Mouse (Mus musculus) cerebellum, postnatal 36 days (tissue): Measurements from ENCODE around the gene Cep170.
"Not testable (repeated sequence)": the region's sequence is repeated elsewhere in the genome, so short reads cannot be mapped to it uniquely, and the experiment has no call there.

Source experiments
- DNase-seq, 2 experiments: peaks; one replicate each; pipeline ENCODE4 v3.0.0; 2021 to 2022; ENCODE audit warnings: mixed read lengths in 2 of 2

Cep170 gene

DNA sequence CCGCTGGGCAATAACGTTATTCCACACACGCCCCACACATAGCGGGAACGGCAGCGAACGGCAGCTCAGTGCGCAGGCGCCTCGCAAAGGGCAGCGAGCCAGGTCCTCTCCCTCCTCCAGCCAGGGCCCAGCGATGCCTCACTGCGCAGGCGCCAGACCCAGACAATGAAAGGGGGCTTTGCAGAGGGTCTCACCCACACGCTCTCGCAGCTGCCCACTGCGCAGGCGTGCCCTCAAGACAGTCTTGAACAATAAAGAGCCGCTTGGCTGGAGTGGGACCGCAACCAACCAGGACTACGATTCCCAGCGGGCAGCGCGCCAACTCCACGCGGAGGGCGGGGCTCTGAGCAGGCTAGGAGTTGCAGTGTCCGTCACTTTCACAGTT lies at the start of gene Cep170:
TSS of gene Cep170 (minus strand) at position 32 of the 385 bp plus-strand sequence.
- peak; percentile 98 to 99 for DNase-seq

DNA sequence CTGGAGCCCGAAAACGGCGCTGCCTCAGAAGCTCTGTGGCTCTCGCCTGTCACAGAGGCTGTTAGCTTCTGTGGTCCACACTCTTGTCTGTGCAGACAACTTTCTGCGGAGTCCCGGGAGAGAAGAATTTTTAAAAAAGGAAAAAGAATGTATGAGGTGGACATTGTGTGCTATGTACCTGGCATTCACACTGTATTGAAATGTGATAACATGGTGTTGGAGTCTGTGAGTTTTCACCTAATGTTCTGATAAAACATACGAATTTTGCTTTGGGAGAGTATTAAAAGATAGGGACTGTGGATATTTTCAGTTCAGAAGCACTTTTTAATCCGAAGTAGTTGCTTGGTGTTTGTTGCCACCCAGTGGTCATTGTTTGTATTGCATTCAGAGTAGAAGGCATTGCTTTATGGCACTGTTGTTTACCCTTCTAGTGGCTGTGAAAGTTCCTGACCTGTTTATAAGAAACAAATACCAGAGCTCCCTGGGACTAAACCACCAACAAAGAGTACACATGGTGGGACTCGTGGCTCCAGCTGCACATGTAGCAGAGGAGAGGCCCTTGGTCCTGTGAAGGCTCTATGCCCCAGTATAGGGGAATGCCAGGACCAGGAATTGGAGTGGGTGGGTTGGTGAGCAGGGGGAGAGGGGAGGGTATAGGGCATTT lies 48.2 kb upstream of the Cep170 start:
- DNase-seq: peak; percentile 36 to 77

DNA sequence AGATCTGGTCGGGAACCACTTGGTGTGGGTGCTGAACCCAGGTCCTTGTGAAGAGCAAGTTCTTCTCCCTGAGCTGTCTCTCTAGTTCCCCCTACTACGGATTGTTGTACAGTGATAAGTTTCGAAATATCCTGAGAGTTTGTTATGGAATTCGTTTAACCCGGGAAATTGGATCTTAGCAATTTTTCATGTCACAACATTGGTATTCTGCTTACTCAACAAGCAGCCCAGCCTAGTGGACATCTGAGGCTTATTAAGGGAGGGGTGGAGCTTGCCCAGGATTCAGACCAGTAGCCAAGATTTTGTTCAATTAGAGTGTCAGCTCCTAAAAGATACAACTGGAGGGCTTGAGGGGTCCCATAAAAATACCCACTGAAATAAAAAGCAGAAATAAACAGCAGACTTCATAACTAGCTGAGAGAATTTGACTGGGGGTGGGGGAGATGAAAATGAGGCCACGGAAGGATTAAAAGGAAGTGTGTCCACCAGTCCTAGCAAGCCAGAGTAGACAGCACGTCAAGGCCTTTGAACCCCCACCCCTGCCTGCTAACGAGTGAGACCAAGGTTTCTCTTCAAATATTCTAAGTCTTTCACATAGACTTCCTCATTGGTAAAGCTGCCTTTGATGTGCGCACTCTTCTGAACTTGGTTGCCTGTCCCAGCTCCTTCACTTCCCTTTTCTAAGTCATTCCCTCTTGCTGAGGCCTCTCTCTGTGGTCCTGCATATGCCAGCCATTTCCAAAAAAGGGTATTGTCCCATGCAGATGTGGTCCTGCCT lies 39.1 kb upstream of the Cep170 start:
- DNase-seq: no peak

DNA sequence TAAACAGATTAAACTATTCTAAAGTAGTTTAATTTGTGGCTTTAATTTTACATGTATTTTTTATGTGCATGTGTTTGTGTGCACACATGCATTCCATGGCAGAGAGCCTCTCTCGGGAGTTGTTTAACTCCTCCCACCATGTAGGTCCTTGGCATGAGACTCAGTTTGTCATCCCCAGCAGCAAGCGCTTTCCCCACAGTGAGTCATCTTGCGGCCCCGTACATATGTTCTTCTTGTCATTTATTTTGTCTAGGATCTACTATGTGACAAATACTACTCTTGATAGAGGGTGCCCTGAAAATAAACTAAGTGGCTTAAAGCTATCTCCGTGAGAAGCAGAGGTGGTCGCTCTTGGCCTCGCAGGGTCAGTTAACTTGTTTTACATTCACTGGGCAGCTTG lies 37.5 kb upstream of the Cep170 start:
- DNase-seq: no peak

DNA sequence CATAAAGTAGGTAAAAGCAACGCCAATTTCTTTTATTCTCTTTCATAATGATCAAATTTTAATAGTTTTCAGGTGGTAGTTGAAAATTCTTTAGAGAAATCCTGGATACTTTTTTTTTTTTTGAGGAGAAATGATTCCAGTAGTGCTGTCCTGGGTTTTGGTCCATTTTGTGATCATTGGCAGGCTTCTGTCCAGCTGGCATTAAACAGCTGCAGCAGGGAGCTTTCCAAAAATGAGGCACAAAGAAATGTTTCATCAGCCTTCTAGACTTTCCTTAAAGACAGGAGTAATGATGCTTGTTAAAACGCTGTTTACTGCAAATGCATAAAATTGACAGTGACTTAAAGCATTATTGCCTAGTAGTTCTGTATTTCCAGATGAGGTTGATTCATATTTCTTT lies 35.5 kb upstream of the Cep170 start:
- no peak for DNase-seq

DNA sequence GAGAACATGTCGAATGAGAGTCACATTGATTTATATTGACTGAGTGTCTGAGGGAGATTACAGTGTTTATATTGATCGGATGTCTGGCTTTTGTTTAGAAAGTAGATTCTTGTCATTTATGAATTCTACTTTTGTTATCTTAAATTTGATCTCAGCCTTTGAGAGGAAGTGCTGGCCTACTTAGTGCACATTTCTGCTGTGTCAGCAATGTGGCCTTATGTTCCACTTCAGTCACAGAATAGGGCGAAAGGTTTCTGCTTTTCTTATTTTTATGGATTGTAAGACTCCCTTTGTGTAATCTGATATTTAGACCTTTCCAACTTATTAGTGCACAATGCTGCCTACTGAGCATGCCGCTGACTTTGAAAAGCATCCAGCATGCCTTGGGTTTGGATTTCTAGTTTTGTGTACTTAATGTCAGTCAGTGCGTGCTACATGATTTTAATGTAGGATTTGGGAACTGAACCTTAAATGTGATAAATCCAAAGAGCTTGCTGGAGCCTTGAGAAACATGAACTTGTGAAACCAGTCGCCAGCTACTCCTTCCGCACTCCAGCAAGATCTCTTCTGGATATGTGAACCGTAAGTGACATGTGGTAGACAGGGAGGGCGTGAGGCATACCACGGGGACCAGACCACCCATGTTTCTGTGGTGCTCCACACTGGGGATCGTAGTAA lies 34.9 kb upstream of the Cep170 start:
- no peak for DNase-seq

DNA sequence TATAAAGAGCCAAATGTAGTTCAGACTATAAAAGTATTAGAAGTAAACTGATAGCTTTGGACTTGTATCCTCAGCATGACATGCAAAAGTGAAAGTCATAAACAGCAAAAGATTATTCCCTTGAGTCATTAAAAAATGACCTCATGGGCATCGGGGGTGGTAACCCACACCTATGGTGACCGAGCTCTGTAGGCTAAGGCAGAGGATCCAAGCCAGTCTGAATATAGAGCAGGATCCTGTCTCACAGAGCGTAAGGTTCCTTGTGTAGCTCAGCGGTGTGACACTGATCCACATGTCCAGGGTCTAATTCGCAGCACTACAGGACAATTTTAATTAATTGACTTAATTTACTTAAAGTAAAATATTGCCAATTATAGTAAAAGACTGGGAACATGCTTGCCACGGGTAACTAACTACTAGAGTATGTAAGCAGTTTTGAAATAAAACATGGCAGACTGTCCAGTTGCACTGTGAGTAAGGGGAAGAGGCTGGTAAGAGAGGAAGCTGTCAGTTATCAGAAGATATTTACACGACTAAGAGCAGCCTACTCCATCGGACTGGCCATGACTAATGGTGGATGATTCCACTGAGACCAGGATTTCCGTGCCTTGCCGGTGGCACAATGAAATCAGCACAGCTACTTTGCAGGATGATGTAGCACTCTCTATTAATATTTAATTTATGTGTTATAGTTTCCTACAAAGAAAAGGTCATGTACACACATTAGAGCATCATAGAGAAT lies 33.4 kb upstream of the Cep170 start:
- no peak for DNase-seq

DNA sequence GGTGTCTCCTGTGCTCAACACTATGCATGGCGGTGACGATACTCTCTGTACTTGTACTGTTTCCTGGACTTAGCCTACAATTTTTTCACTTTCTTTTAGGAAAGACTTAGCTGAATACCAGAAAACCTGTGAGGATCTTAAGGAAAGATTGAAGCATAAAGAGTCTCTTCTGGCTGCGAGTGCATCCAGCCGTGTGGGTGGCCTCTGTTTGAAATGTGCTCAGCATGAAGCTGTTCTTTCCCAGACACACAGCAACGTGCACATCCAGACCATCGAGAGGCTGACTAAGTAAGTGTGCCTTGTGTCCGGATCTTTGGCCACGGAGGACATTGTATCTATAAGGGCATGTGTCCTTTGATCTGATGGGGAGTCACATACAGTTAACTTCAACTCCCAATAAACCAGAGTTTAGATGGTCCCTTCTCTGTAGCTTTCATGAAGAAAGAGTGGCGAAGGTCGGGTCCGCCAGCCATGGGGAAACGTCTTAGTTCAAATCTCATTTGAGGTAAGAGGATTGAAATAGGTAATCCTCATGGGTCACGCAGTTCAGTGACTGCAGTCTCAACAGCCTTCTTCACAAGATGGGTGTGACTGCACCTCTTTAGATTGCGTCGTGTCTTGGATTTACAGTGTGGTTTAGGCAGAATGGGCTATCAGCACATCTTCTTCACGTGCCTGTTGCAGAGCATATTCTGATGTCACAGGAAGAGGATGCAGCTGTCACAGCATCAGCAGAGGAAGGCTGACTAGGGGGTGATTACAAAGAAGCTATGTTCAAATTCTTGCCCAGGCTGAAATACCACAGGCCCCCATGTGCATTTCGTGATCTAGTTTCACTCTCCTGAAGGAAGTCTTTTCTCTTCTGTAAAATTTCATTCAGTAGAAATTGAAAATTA lies 31.5 kb upstream of the Cep170 start:
- no peak for DNase-seq

DNA sequence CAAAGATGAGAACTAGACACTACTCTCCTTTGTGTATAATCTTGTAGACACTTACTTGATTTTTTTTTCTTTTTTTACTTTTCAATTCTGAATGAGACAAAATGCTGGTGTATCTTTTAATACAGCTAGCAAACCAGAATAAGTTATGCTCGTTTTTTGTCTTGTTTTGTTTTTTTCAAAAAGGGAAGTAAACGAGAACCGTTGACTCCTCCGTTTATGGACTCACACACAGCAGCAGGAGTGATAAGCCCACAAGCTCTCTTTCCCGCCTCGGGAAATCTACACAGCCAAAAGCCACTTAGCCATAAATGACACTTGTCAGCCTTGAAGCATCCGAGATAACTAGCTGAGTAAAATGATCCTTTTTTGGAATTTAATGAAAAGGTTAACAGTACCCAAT lies 22.7 kb upstream of the Cep170 start:
- not testable (repeated sequence) for DNase-seq

DNA sequence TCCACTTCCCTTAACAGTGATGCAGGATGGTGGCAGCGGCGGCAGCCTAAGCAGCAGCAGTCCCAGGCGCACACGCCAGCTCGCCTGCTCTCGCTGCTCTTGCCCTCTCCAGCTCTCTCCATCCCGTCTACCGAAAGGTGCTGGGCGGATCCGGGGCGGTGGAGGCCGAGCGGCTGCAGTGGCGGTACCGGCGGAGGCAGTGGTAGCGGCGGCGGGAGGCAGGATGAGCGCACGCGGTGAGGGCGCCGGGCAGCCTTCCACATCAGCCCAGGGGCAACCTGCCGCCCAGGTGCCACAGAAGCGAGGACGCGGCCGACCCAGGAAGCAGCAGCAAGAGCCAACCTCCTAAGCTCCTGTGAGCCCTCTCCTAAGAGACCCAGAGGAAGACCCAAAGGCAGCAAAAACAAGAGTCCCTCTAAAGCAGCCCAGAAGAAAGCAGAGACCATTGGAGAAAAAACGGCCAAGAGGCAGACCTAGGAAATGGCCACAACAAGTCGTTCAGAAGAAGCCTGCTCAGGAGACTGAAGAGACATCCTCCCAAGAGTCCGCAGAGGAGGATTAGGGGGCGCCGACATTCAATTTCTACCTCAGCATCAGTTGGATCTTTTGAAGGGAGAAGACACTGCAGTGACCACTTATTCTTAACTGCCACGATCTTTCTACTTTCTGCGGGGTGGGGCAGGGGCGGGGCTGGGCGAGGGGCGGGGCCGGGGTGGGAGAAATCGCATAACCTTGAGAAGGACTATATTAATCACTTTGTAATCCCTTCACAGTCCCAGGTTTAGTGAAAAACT lies 21.8 kb upstream of the Cep170 start:
- peak; percentile 21 to 32 for DNase-seq

DNA sequence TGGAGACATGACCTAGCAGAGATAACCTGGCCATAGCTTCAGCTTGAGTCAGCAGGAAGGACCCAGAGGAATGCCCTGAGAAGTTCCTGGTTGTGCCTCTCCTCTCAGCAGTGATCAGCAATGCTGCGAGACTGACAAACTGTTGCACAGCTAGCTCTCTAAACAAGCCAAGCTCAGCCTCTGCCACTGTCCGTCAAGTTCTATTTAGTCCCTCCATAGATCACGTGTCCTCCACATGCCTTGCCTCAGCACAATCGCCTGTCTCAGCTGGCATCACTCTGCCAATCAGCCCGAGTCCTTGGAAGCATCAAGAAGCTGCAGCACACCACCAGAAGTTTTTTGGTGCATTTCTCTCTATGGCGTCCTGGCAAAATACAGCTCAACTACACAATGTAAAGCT lies 21.0 kb upstream of the Cep170 start:
- DNase-seq: no peak

DNA sequence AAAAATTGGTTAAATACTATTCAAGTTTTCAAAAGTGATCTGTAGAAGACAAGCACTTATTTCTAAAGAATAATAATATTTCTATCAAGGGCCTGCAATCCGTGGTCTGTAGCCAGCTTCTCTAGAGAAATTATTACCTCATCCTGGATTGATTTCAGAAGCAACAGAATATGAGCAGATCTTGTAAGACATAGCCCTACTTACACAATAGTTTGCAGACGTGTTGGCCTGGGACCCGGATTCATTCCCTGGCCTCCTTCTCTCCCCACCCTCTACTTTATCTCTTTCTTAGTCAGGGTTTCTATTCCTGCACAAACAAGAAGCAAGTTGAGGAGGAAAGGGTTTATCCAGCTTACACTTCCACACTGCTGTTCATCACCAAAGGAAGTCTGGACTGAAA lies 20.1 kb upstream of the Cep170 start:
- DNase-seq: no peak

DNA sequence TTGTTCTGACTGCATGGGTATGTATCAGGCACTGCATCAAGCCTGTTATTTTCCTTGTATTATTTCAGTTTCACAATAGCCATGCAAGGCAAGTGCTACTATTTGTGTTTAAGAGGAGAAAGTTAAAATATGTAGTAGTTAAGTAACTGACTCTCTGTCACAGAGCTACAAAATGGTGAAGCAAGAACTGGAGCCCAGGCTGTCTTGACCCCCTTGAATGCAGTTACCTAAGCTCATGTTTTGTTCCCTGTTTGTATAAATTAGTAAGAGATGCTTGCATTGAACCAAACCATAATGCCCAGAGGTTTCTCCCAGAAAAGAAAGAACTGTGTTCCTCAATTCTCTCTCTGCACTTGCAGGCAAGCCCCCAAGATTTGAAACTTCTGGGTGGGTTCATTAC lies 19.4 kb upstream of the Cep170 start:
- no peak for DNase-seq

DNA sequence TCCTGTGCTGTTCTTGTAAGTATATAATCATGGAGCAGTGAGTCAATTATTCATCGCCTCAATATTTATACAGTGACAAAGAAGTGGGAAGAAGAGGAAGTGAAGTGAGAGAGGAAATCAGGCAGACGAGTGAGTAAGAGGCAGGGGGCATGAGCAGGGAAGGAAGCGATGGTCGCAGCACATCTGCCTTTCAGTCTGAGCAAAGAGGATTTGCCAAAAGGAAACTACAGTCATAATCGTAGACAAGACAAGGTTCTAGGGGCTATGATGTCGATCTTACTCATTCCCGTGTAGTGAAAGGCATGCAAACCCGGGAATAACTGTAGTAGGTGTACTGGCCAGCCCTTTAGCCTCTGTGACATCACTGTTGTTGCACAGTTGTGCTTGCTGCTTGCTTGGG lies 18.7 kb upstream of the Cep170 start:
- no peak for DNase-seq

DNA sequence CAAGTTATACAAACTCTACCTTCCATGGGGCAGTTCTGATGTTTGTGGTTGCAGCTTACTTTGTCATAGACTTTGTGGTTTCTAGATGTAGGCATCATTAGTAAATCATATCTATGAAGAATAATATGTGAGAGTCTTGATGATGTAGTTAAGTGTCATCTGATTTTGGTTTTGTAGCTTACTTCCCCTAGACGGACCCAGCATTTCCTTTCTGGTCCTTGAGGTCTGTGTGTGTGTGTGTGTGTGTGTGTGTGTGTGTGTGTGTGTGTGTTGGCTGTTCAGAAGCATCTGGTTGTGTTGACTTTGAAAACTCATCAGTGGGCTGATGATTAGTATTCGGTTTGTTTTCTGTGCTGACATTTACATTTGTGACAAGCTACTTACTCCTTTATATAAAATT lies 18.2 kb upstream of the Cep170 start:
- DNase-seq: no peak

DNA sequence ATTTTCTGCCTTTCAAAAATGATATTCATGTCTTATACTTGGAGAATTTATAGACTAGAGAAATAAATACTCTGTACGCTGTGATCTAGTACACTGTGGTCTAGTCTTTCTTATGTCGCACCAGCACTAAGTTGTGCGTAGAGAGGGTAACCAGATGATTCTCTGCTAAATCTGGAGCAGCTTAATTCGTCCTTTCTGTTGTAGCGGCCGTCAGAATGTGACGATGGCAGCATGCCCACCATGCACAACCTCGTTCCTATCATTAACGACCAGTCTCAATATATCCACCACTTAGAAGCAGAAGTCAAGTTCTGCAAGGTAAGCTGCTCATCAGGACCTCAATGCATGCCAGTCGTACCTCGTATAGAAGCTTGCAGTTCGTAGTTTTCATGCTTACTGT lies 14.8 kb upstream of the Cep170 start:
- DNase-seq: no peak

DNA sequence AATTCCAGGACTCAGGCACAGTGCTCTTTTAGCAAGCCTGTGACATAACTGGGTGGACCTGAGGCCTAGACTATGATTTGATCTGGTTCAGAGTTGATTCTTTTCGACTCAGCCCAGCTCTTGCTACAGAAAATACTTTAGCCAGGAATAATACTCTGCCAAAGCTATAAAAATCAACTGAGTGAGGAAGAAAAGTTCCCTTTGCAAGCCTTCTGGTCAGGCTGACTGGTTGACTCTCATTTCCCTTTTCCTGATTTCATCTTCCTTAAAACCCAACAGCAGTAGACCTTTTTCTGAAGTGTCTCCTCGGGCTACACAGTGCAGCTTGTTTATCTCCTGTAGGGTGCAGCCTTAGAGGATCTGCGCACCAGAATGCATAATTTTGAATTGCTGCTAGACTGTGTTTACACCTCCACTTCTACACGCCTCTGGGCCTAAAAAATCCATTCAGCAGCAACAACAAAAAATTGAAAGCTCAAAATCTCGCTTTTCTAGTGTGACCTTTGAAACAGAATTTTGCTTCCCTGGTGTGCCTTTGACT lies 14.1 kb upstream of the Cep170 start:
- DNase-seq: no peak

DNA sequence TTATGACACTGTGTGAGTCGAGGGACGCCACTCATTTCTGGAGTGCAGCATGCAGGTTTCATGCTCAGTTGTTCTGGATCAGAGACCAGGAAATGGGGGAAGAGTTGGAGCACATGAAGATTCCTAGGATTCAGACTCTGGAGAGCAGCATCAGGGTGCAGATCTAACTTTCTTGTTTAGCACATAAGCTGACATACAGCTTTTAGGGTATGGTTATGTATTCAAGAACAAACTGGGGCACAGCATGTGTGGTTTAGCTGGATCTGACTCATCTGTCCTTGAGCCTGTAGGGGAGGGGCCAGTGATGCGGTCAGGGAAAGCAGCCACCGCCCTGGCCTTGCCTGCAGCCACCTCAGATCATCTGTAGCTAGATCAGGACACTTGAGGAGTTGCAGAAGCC lies 13.5 kb upstream of the Cep170 start:
- DNase-seq: no peak

DNA sequence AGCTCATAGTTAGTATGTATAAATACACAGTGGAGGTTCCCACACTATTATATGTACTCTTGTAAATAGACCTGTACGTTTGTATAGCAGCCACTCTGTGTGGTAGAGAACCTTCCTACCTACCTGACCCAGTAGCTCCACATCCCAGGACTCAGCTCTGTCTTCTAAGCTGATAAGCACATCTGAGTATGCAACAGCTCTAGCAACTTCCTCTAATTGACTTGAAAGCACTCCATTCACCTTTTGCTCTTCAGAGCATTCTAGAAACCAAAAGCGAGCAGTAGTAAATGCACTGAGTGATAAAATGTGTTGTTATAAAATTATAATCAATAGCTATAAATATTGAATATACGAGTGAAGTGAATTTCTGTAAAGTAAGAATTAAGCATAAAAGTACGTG lies 13.1 kb upstream of the Cep170 start:
- no peak for DNase-seq

DNA sequence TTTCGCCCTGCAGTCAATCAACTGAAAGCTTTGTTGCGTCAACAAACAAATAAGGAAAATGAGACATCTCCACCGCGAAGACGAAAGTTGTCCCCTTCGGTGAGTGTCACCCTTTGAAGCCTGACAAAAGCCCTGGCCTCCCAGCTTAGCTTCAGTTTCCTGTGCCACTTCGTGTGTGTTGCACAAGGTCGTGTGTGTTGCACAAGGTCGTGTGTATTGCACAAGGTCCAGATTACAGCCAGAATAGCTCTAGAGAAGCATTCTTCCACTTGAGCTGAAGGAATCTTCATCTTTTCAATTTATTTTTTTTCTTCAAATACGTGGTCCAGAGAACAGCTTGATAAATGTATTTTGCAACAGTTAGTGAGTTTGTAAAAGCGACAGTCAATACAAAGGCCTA lies 12.3 kb upstream of the Cep170 start:
- no peak for DNase-seq

DNA sequence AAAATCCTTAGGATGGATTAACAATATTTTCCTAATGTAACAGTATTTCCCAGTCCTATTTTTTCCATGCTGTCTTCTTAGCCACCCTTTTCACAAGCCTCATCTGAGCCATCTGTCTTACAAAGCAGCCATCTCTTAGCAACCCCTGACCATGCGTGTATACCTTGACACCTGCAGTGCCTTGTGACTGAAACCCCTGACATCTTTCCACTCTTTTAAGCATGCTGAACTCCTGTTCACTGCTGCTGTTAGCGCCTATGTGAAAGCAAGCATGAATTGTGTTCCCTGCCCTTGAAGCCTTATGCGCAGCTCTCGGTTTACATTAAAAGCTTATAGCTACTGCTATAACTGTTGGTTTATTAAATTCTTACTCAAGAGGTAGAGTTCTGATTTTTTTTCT lies 11.2 kb upstream of the Cep170 start:
- no peak for DNase-seq
